In genomic region chr8:85299434-85300077, GRCm38 (mm10) we compare ENCODE assay signal across 8 mouse cellular contexts. TPM values are rescaled to one million over a fixed set of nuclear protein-coding genes. Genes with fewer than 3 reads are reported as not detected.
A peak's percentile ranks its signal among the peaks of the same experiment; 100 is the strongest.
DNase-seq lines count a peak whose midpoint lies in the region; ATAC-seq lines count a peak whose summit lies in the region.

Gene Orc6, plus strand, starts transcription at chr8:85299632.
Gene Vps35, minus strand, starts transcription at chr8:85299802.

- ATAC-seq in megakaryocyte progenitor cell, adult 5-6 weeks (replicated peaks; ENCODE audit: poor library complexity): peak; percentile 89

- DNase-seq in adipocyte (ENCODE audit: low spot score): peak; percentile 99
- peak; percentile 97 for DNase-seq in embryo, embryonic 10 days (ENCODE audit: low spot score)
- peak; percentile 97 for DNase-seq in gastrocnemius, postnatal 10 days
- DNase-seq in induced T-regulatory cell, adult 2 months (ENCODE audit: low read depth): peak; percentile 99
- peak; percentile 85 to 96 for DNase-seq in left cerebral cortex, adult 9 months (ENCODE audit: low spot score in 2 of 2)
- peak; percentile 97 for DNase-seq in right cerebral cortex, postnatal 14 days
- peak; percentile 95 for DNase-seq in urinary bladder, postnatal 36 days (ENCODE audit: low spot score in 2 of 2)

RNA-seq across cellular contexts. Expression of gene Orc6, which starts in this region (rescaled TPM):
- 10 to 100 TPM; 14.2 to 20.2 TPM for total RNA-seq in gastrocnemius, postnatal 10 days (2021)
- total RNA-seq in megakaryocyte progenitor cell, adult 5-6 weeks (2015): 98.8 and 124 TPM in 2 replicates
- 91.7 and 102 TPM in 2 replicates for total RNA-seq in megakaryocyte progenitor cell, adult 5-6 weeks (2017)

RNA-seq across cellular contexts. Expression of gene Vps35, which starts in this region (rescaled TPM):
- 10 to 100 TPM; 57.9 to 59.7 TPM for total RNA-seq in gastrocnemius, postnatal 10 days (2021)
- 140 and 146 TPM in 2 replicates for total RNA-seq in megakaryocyte progenitor cell, adult 5-6 weeks (2015)
- 123 and 137 TPM in 2 replicates for total RNA-seq in megakaryocyte progenitor cell, adult 5-6 weeks (2017)

Comparison
In these comparisons a context has a peak if more than half of its experiments do, and no peak if none do; other contexts are left out.
1. Peak in every context shown above with its lines: DNase-seq and ATAC-seq.
2. RNA of gene Orc6 (total RNA-seq): 91.7 to 124 TPM in megakaryocyte progenitor cell, adult 5-6 weeks; 14.2 to 20.2 TPM in gastrocnemius, postnatal 10 days; every median in the first group is over 4 times any median in the second.